Mouse (Mus musculus) embryo, embryonic 11 days (tissue): ENCODE results near the gene Car14.

Experiments used
- DNase-seq: peaks from one replicate; pipeline ENCODE4 v3.0.0-alpha.2; 2015

Gene Car14

GRCm38 (mm10) chr3:95851317-95851716, 53.2 kb downstream of the Car14 start:
- no peak for DNase-seq

GRCm38 (mm10) chr3:95850611-95851010, 53.9 kb downstream of the Car14 start:
- no peak for DNase-seq
